Mouse (Mus musculus) forebrain, postnatal 0 days (tissue): ENCODE measurements at regions not wholly inside any gene's neighbourhood (a gene's known extent, or its start where the extent isn't known, plus 50 kb on each side); places are given as distances from the start of the nearest gene placed in this dataset.

Source experiments
- ATAC-seq: fragments of 200-750 bp; cut with Nextera tagmentation; 2 replicates; pipeline ENCODE4 v1.8.0; 2017; ENCODE audit warnings: mild to moderate bottlenecking, moderate library complexity
- DNase-seq: peaks from one replicate; pipeline ENCODE4 v3.0.0-alpha.2; 2015
- H3K27ac ChIP-seq: fragments of 300-500 bp; sonication (generic); 2 replicates; pipeline ENCODE4 v1.5.1; 2014; ENCODE audit warnings: low read depth, mild to moderate bottlenecking, antibody characterized with exemption, low read length, moderate library complexity, mixed read lengths
- H3K27me3 ChIP-seq: fragments of 300-500 bp; sonication (generic); 2 replicates; pipeline ENCODE4 v1.6.1; 2014; ENCODE audit warnings: mild to moderate bottlenecking, low read length, mixed read lengths; ENCODE audit not compliant: insufficient read depth
- H3K36me3 ChIP-seq: fragments of 300-500 bp; sonication (generic); 2 replicates; pipeline ENCODE4 v1.6.1; 2014; ENCODE audit warnings: mild to moderate bottlenecking, moderate library complexity; ENCODE audit not compliant: insufficient read depth
- H3K4me1 ChIP-seq: fragments of 300-500 bp; sonication (generic); 2 replicates; pipeline ENCODE4 v1.6.1; 2014; ENCODE audit warnings: antibody characterized with exemption; ENCODE audit not compliant: insufficient read depth
- H3K4me2 ChIP-seq: fragments of 300-500 bp; sonication (generic); 2 replicates; pipeline ENCODE4 v1.6.1; 2014; ENCODE audit warnings: low read depth, mild to moderate bottlenecking, moderate library complexity
- H3K4me3 ChIP-seq: fragments of 300-500 bp; sonication (generic); 2 replicates; pipeline ENCODE4 v1.5.1; 2014; ENCODE audit warnings: low read depth, low read length, mixed read lengths
- H3K9ac ChIP-seq: fragments of 300-500 bp; sonication (generic); 2 replicates; pipeline ENCODE4 v1.6.1; 2014; ENCODE audit warnings: mild to moderate bottlenecking
- H3K9me3 ChIP-seq: fragments of 300-500 bp; sonication (generic); 2 replicates; pipeline ENCODE4 v1.6.1; 2016; ENCODE audit warnings: low read length
- CTCF ChIP-seq: sonication (generic); IDR thresholded peaks from 2 replicates; pipeline ENCODE4 v1.5.1; 2016; ENCODE audit warnings: antibody characterized with exemption, control low read depth, low read depth
- WGBS: fragments of 180-500 bp; shearing (Covaris S2); extraction: QIAGEN DNeasy Blood & Tissue Kit; methylation state at CpG from one replicate; pipeline ENCODE4 v1.1.7; 2014; 5-methylcytosine and 5-hydroxymethylcytosine counted together

GRCm38 (mm10) chr4:142863939-142864338 lies 348.9 kb downstream of the Prdm2 start:
- no peak overlapping the region for H3K4me3 ChIP-seq
- no peaks in the 10 kb centered on the region for H3K4me1 ChIP-seq
- H3K4me2 ChIP-seq, result no peak overlapping the region
- ATAC-seq (no peak), DNase-seq (no peak)
- no peak for TF ChIP-seq CTCF
- no peaks in the 10 kb centered on the region for H3K27me3 ChIP-seq
- H3K9ac ChIP-seq, result no peak overlapping the region
- H3K9me3 ChIP-seq, result no peaks in the 10 kb centered on the region
- 80% methylated on average over 5 of the region's 5 CpGs for WGBS
- no peaks in the 10 kb centered on the region for H3K36me3 ChIP-seq
- H3K27ac ChIP-seq, result no peak overlapping the region

- no peak for TF ChIP-seq CTCF
- Histone ChIP-seq H3K9me3 (no peaks in the 10 kb centered on the region), H3K27me3 (no peaks in the 10 kb centered on the region), H3K4me1 (no peaks in the 10 kb centered on the region), H3K4me2 (no peak overlapping the region), H3K4me3 (no peak overlapping the region), H3K9ac (no peak overlapping the region), H3K36me3 (no peaks in the 10 kb centered on the region), H3K27ac (no peak overlapping the region)
- ATAC-seq (no peak), DNase-seq (no peak)
- WGBS, result 88% methylated on average over 3 of the region's 3 CpGs
Observed at GRCm38 (mm10) chr4:142860441-142860840, 352.4 kb downstream of the Prdm2 start.

GRCm38 (mm10) chr4:142856626-142857025 lies 356.2 kb downstream of the Prdm2 start:
- H3K4me2 ChIP-seq, result no peak overlapping the region
- no peaks in the 10 kb centered on the region for H3K27me3 ChIP-seq
- 35% methylated on average over 6 of the region's 6 CpGs for WGBS
- TF ChIP-seq CTCF, result no peak
- ATAC-seq, result peak; percentile 62
- no peak overlapping the region for H3K4me3 ChIP-seq
- H3K4me1 ChIP-seq, result no peaks in the 10 kb centered on the region
- H3K9ac ChIP-seq, result no peak overlapping the region
- H3K9me3 ChIP-seq, result no peaks in the 10 kb centered on the region
- H3K27ac ChIP-seq, result no peak overlapping the region
- DNase-seq, result peak; percentile 72
- no peaks in the 10 kb centered on the region for H3K36me3 ChIP-seq

- no peaks in the 10 kb centered on the region for H3K27me3 ChIP-seq
- H3K4me1 ChIP-seq, result no peaks in the 10 kb centered on the region
- no peaks in the 10 kb centered on the region for H3K9me3 ChIP-seq
- H3K36me3 ChIP-seq, result no peaks in the 10 kb centered on the region
- 82% methylated on average over 6 of the region's 6 CpGs for WGBS
- no peak for TF ChIP-seq CTCF
- H3K27ac ChIP-seq, result no peak overlapping the region
- ATAC-seq, result no peak
- no peak overlapping the region for H3K9ac ChIP-seq
- peak; percentile 14 for DNase-seq
- no peak overlapping the region for H3K4me3 ChIP-seq
- H3K4me2 ChIP-seq, result no peak overlapping the region
Observed at GRCm38 (mm10) chr4:142855635-142856034, 357.2 kb downstream of the Prdm2 start.

- Histone ChIP-seq H3K27me3 (no peaks in the 10 kb centered on the region), H3K9ac (no peak overlapping the region), H3K4me2 (no peak overlapping the region), H3K36me3 (no peaks in the 10 kb centered on the region), H3K9me3 (no peaks in the 10 kb centered on the region), H3K4me1 (no peaks in the 10 kb centered on the region), H3K4me3 (no peak overlapping the region), H3K27ac (no peak overlapping the region)
- ATAC-seq (peak; percentile 29; the same call in 1 of the 2 replicates), DNase-seq (peak; percentile 33)
- WGBS, result 80% methylated on average over 15 of the region's 15 CpGs
- no peak for TF ChIP-seq CTCF
Observed at GRCm38 (mm10) chr4:142853924-142854323, 358.9 kb downstream of the Prdm2 start.

GRCm38 (mm10) chr4:142845066-142845696 lies 367.6 kb downstream of the Prdm2 start:
- H3K36me3 ChIP-seq, result no peaks in the 10 kb centered on the region
- TF ChIP-seq CTCF, result no peak
- ATAC-seq, result no peak
- no peaks in the 10 kb centered on the region for H3K27me3 ChIP-seq
- no peak for DNase-seq
- no peak overlapping the region for H3K27ac ChIP-seq
- no peak overlapping the region for H3K4me2 ChIP-seq
- H3K9ac ChIP-seq, result no peak overlapping the region
- no peaks in the 10 kb centered on the region for H3K4me1 ChIP-seq
- 60% methylated on average over 6 of the region's 6 CpGs for WGBS
- H3K4me3 ChIP-seq, result no peak overlapping the region
- H3K9me3 ChIP-seq, result no peaks in the 10 kb centered on the region

GRCm38 (mm10) chr4:142839540-142839939 lies 373.3 kb downstream of the Prdm2 start:
- no peaks in the 10 kb centered on the region for H3K27me3 ChIP-seq
- H3K4me2 ChIP-seq, result no peak overlapping the region
- no peaks in the 10 kb centered on the region for H3K9me3 ChIP-seq
- no peak for ATAC-seq
- no peak overlapping the region for H3K9ac ChIP-seq
- 52% methylated on average over 4 of the region's 4 CpGs for WGBS
- H3K36me3 ChIP-seq, result no peaks in the 10 kb centered on the region
- TF ChIP-seq CTCF, result no peak
- H3K4me1 ChIP-seq, result no peaks in the 10 kb centered on the region
- H3K27ac ChIP-seq, result no peak overlapping the region
- H3K4me3 ChIP-seq, result no peak overlapping the region
- no peak for DNase-seq
